Mouse (Mus musculus): ENCODE results near the gene Ppp4r4. TPM values are rescaled to one million over a fixed set of nuclear protein-coding genes. Genes with fewer than 3 reads are reported as not detected.

Ppp4r4 gene
- total RNA-seq, 2 experiments from 2014 or later = 47.8 to 50.5 TPM

DNA sequence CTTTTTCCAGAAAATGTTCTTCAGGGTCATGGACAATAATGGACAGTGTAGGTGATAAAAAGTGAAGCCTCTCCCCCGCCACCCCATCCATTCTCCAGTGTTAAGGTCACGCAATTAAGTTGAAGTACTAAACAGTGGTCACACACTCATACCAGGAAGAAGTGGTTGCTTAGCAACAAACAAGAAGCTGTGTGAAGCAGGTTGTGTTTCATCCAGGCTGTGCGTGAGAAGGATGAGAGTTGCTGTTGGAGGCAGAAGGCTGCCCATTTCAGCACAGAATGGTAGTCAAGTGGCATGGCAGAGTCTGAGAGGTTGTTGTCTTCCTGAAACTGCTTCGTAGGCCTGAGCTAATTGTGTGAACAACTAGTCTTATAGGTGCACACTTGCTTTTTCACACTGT, 23.7 kb upstream of the Ppp4r4 start:
- H3K4me3 ChIP-seq = no peak overlapping the region
- DNase-seq (ENCODE audit: low spot score in 2 of 2) = no peak
- TF ChIP-seq CTCF (conservative IDR thresholded peaks at IDR 0.05) = no peak
- H3K27ac ChIP-seq = no peak overlapping the region; the same call in 1 of the 2 replicates

DNA sequence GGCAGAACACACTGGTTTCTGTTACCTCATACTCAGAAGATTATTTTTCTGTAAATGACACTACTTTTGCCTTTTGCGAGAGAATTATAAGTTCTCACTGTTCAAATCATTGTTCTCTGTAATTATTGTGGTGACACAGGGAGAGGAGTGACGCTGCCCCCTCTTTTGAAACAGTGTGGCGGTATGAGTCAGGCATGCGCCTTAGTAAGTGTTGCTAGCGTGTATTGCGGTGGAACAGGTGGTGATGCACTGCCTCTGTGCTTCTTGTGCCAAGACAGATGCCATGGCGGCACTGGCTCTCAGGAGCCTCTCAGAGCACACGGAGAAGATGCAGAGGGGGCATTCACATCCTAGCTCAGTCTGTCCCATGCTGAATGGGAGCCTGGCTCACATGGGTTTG, 22.2 kb upstream of the Ppp4r4 start:
- DNase-seq (ENCODE audit: low spot score in 2 of 2) = peak; percentile 67 to 80
- H3K4me3 ChIP-seq = no peak overlapping the region
- no peak for TF ChIP-seq CTCF (conservative IDR thresholded peaks at IDR 0.05)
- peak overlapping the region; percentile 89 for H3K27ac ChIP-seq

DNA sequence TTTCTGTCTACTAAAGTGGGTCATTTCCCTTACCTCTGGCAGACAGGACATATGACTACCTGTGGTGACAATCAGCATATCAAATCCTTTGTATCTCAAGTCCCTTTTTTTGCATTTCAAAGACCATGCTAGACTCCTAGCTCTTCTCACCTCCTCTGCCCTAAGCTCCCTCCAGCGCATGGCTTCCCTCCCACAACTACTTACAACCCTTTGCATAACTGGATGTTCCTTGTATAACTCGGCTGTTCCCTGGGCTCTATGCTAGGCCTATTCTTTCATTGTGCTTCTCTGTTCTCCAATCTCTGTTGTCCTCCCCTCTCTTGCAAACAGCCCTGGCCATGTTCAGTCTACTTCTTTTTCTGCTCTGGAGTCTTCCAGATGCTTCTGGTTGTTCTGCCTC, 20.5 kb upstream of the Ppp4r4 start:
- TF ChIP-seq CTCF (conservative IDR thresholded peaks at IDR 0.05) = no peak
- H3K4me3 ChIP-seq = no peak overlapping the region
- no peak for DNase-seq (ENCODE audit: low spot score in 2 of 2)
- H3K27ac ChIP-seq = peak overlapping the region; percentile 49

DNA sequence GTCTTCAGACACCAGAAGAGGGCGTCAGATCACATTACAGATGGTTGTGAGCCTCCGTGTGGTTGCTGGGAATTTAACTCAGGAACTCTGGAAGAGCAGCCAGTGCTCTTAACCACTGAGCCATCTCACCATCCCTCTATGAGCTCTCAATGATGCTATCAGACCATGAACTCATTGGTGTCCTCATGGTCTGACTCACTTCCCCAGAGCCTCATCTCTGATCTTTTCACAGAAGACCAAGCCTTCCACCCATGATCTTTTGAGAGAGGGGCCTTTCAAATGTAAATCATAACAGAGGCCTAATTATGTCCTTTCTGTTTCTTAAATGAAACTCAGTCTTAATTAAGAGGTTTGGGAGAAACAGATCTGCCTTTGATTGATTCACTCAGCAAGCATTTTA, 19.0 kb upstream of the Ppp4r4 start:
- H3K27ac ChIP-seq = peak overlapping the region; percentile 92

DNA sequence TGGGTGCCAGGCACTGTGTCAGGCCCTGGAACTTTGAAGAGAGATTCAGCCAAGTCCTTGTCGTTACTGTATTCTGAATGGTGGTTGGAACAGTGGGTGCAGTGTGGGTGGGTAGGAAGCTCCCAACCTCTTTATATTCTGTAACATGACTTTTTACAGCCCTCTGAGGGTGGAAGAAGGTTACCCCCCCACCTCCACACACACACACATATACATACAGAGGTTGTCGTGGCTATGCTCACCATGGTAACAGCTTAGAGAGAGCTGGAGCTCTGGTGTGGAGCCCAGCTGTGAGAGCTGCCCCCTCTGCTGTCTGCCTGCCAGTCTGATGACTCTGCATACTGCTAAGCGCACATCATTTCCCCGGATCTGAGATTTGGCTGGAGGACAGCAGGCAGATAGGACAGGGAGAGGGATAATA, 18.6 kb upstream of the Ppp4r4 start:
- H3K4me3 ChIP-seq = no peak overlapping the region
- H3K27ac ChIP-seq = peak overlapping the region; percentile 92
- DNase-seq (ENCODE audit: low spot score in 2 of 2) = peak in 1 of 2 experiments; percentile 62
- TF ChIP-seq CTCF (conservative IDR thresholded peaks at IDR 0.05) = 0 out of 2 replicates have a peak, but pooled peaks have one; percentile 9

More for the DNA sequence above, 19.0 kb upstream of the Ppp4r4 start:
- no peak for DNase-seq (ENCODE audit: low spot score in 2 of 2)
- TF ChIP-seq CTCF (conservative IDR thresholded peaks at IDR 0.05) = no peak; the same call in 1 of the 2 replicates
- H3K4me3 ChIP-seq = no peak overlapping the region

DNA sequence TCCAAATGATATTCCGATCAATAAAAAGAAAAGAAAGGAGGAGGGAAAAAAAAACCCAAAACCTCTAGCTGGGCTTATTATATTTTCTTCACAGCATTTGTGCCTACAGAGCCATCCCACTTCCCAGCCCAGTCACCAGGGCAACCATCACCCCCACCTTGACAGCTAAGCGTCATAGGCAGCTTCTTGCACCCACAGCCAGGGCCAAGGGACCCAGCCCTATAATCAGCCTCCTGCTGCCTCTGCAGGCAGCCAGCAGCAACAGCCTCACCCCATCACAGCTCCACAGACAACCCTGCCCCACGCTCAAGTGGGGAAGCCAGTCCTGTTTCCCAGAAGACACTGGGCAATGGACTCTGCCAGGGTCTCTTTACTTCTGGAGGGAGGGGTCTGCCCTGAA, 17.7 kb upstream of the Ppp4r4 start:
- no peak overlapping the region for H3K4me3 ChIP-seq
- TF ChIP-seq CTCF (conservative IDR thresholded peaks at IDR 0.05) = peak; percentile 58
- peak; percentile 61 to 72 for DNase-seq (ENCODE audit: low spot score in 2 of 2)
- peak overlapping the region; percentile 92 for H3K27ac ChIP-seq

DNA sequence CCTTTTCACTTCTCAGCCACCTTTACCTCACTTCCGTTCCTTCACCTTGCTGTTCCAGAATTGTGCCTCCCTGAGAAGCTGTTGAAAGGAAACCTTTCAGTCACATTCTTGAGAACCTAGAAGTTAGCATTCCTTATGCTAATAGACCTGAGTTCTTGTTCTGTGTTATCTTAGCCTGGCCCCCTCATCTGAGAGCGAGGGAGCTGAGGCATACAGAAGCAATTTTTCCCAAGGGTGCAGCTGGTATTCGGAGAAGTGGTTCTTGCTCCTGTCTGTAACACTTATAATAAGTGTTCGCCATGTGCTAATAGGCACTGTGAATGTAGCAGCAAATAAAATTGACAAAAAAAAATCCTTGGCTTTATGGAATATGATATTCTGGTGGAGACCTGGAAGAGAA, 16.4 kb upstream of the Ppp4r4 start:
- TF ChIP-seq CTCF (conservative IDR thresholded peaks at IDR 0.05) = no peak
- no peak for DNase-seq (ENCODE audit: low spot score in 2 of 2)
- H3K4me3 ChIP-seq = no peak overlapping the region
- peak overlapping the region; percentile 92 for H3K27ac ChIP-seq

DNA sequence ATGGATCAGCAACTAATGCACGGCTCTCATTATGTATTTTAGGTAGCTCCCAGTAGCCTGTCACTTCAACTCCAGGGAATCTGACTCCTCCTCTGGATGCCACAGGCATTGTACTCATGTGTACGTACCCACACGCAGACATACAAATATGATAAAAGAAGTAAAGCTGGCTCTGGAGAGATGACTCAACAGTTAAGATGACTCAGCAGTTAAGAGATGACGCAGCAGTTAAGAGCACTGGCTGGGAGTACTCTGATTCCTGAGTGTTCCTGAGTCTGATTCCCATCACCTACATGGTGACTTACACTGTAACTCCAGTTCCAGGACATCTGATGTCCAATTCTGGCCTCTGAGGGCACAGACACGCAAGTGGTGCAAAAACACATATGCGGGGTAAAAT, 13.4 kb upstream of the Ppp4r4 start:
- H3K4me3 ChIP-seq = no peak overlapping the region
- no peak for DNase-seq (ENCODE audit: low spot score in 2 of 2)
- TF ChIP-seq CTCF (conservative IDR thresholded peaks at IDR 0.05) = no peak
- no peak overlapping the region for H3K27ac ChIP-seq

DNA sequence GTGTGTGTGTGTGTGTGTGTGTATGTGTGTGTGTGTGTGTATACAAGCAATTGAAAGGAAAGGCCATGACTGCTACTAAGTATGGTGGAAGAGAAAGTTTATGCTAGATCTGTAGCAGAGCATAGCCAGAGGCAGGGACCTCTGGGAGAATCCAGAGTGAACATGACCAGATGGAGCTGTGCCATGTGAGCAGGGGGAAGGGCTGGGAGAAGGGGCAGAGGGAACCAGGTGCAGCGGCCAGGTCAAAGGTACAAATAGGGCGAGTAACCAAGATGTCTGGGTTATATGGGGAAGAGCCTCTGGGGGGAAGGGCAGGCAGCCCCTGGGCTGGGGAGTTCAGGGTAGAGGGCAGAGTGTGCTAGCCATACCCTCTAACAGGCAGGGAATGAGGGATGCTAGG, 1.5 kb upstream of the Ppp4r4 start:
- Histone ChIP-seq H3K27ac (no peak overlapping the region; the same call in 1 of the 2 replicates), H3K4me3 (no peak overlapping the region)
- no peak for DNase-seq (ENCODE audit: low spot score in 2 of 2)
- no peak for TF ChIP-seq CTCF (conservative IDR thresholded peaks at IDR 0.05)

DNA sequence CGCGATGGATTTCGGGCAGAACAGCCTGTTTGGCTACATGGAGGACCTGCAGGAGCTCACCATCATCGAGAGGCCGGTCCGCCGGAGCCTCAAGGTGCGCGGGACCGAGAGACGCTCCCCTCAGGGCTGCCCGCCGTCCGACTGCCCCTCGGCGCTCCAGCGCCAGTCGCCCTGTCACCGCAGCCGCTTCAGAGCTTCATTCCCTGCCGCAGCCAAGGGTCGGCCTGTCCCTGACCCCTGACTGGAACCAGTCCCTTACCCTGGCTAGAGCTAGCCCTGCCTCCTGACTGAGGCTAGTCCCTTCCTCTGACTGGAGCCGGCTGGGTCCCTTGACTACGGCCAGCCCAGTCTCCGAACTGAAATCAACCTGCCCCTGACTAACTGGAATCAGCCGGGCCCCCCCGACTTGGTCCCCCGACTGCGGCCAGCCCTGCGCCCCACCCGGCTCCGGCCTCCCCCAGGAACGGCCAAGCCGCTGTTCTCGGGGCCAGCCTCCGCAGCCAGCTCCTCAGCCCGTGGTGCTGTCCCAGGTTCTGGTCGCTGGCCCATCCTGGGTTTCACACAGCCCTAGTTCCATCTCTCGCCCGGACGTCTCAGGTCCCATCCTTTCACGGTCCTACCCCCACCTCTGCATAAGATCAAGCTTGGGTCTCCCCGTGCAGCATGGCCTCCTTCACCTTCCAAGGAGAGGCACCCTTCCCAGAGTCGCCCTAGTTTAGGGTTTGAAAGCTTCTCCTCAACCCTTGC, 739 bp downstream of the Ppp4r4 start:
- Histone ChIP-seq H3K27ac (peak overlapping the region; percentile 87), H3K4me3 (peak overlapping the region; percentile 88)
- TF ChIP-seq CTCF (conservative IDR thresholded peaks at IDR 0.05) = no peak
- DNase-seq (ENCODE audit: low spot score in 2 of 2) = no peak

DNA sequence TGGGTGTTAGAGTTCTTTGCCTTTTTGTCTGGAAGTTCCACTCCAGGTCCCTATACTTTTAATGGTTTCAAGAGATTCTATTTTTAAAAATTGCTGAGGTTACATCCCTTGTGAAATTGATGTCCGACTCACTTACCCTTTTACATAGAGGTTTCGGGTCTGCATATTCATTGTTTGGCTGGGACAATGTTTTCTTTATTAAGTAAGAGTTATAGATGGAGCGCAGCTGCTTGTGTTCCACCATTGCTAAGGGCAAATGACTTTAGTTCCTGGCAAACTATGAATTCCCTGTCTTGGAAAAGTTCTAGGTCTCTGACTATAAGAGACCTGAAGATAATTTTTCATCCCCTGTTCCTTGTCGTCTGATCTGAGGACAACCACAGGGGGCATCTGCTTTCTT, 8.3 kb downstream of the Ppp4r4 start:
- no peak overlapping the region for H3K4me3 ChIP-seq
- no peak overlapping the region for H3K27ac ChIP-seq
- no peak for DNase-seq (ENCODE audit: low spot score in 2 of 2)
- TF ChIP-seq CTCF (conservative IDR thresholded peaks at IDR 0.05) = no peak

DNA sequence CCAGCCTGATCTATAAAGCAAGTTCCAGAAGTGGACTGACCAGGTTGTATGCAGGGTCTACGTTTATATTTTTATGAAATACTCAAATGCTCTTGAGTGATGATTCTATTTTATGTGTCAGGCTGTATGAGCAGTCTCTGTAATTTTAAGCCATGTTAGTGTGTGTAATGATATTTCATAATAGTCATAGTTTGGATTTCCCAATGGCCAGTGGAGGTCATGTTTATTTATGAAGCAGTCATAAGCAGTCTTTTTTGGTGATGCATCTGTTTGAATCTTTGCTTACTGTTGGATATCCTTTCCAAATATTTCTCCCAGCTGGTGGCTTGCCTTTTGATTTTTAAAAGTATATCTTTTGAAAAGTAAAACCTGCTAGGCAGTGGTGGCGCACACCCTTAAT, 11.3 kb downstream of the Ppp4r4 start:
- no peak overlapping the region for H3K4me3 ChIP-seq
- H3K27ac ChIP-seq = no peak overlapping the region
- DNase-seq (ENCODE audit: low spot score in 2 of 2) = no peak

DNA sequence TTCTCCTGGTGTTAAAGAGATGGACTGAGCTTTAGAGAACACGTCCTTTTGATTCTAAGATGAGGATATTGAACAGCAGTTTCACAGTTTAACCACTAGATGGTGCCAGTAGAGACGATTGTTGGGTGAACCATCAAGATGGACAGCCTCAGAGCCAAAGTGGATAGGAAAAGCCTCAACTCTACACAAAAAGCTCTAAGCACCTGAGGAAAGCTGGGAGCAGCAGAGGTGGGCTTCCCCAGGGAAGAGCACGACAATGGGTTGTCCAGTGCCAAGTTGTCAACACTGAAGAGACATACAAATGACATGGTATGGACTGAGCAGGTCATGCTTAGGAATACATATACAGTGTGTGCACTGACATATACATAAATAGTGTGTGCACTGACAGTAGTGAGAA, 12.1 kb downstream of the Ppp4r4 start:
- no peak for DNase-seq (ENCODE audit: low spot score in 2 of 2)
- TF ChIP-seq CTCF (conservative IDR thresholded peaks at IDR 0.05) = peak; percentile 86

More for the DNA sequence above, 11.3 kb downstream of the Ppp4r4 start:
- TF ChIP-seq CTCF (conservative IDR thresholded peaks at IDR 0.05) = no peak

DNA sequence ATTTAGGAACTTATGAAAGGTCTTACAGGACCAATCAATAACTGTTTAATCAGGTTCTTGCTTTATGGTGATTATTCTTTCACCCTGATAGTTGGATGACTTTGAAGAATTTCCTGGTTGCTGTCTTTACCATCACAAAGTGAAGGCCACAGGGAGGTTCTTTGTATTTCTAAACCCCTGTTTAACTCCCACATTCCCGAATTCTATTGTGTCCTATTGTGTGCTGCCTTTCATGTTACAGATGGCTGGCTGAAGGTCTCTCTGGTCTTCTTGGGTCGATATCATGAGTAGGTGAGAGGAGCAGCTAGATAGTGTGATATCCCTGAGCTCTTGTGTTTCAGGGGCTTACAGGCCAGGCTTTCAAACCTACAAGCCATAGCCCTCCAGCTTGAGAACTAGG, 15.4 kb downstream of the Ppp4r4 start:
- TF ChIP-seq CTCF (conservative IDR thresholded peaks at IDR 0.05) = no peak
- H3K27ac ChIP-seq = no peak overlapping the region
- H3K4me3 ChIP-seq = no peak overlapping the region
- DNase-seq (ENCODE audit: low spot score in 2 of 2) = no peak

More for the DNA sequence above, 12.1 kb downstream of the Ppp4r4 start:
- no peak overlapping the region for H3K4me3 ChIP-seq
- no peak overlapping the region for H3K27ac ChIP-seq
